21 mouse cellular contexts compared by ENCODE assay signal in the genomic region with DNA sequence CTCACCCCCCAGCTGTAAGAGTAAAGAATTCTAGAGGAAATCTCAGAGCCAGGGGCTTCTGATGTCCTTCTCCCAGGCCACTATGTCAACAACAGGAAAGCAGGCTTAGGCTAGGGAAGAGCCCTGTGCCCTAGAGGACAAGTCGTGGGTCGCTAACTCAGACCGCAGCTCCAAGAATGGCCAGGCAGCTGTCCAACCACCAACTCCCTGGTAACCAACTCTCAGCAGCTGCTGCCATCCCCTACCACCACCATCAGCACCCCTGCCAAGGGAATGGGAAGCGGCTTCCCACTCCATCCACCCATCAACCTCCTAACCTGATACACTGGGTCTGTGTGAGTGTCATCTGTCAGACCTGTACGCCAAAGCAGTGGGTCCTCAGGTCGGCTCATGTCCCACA. TPM values are rescaled to one million over a fixed set of nuclear protein-coding genes. Genes with fewer than 3 reads are reported as not detected.
DNase-seq lines count a peak whose midpoint lies in the region; ATAC-seq and TF ChIP-seq lines count a peak whose summit lies in the region.
"Had no signal": no experiment of that assay in that cellular context is flagged by ENCODE, and none has a peak within 500 bp of the region (broad histone marks: within the 10 kb centered on the region; RNA-seq: fewer than 3 reads in every experiment).

No protein-coding gene starts in this region.

- H3K79me2 ChIP-seq in myocyte (ENCODE audit: control insufficient read depth, insufficient read depth), result no peaks in the 10 kb centered on the region

- TF ChIP-seq CTCF in layer of hippocampus, adult 2 months (conservative IDR thresholded peaks at IDR 0.05), result no peak

- no peak for TF ChIP-seq POLR2A in myocyte (IDR thresholded peaks at IDR 0.05; ENCODE audit: insufficient read length, low read depth)

- H3K9ac ChIP-seq in neural tube, embryonic 13.5 days, result no peak overlapping the region
- H3K9ac ChIP-seq in midbrain, embryonic 14.5 days (replicated peaks; ENCODE audit: low read length), result no peak overlapping the region
- H3K9ac ChIP-seq: hindbrain, embryonic 13.5 days; liver, embryonic 14.5 days had no signal

- no peak overlapping the region for H3K4me3 ChIP-seq in layer of hippocampus, adult 2 months
- H3K4me3 ChIP-seq in neural tube, embryonic 13.5 days, result no peak overlapping the region
- no peak overlapping the region for H3K4me3 ChIP-seq in midbrain, embryonic 14.5 days (replicated peaks; ENCODE audit: low read depth, low read length)
- H3K4me3 ChIP-seq in myocyte, result no peak overlapping the region
- H3K4me3 ChIP-seq: erythroblast, embryonic 14.5 days; hindbrain, embryonic 13.5 days had no signal

- no peak overlapping the region for H3K4me2 ChIP-seq in neural tube, embryonic 13.5 days
- no peak overlapping the region for H3K4me2 ChIP-seq in midbrain, embryonic 14.5 days (ENCODE audit: low read length)
- H3K4me2 ChIP-seq in myocyte (ENCODE audit: low read depth), result no peak overlapping the region
- H3K4me2 ChIP-seq: heart, embryonic 11.5 days; hindbrain, embryonic 13.5 days had no signal

- peaks cover 89% of the 10 kb centered on the region for H3K36me3 ChIP-seq in neural tube, embryonic 13.5 days
- H3K36me3 ChIP-seq in midbrain, embryonic 14.5 days (ENCODE audit: control insufficient read depth, insufficient read depth, low read length), result peaks cover 88% of the 10 kb centered on the region
- H3K36me3 ChIP-seq in myocyte (ENCODE audit: control insufficient read depth, insufficient read depth), result peaks cover 30% of the 10 kb centered on the region

- 79% methylated on average over 6 of the region's 6 CpGs for WGBS in neural tube, embryonic 13.5 days
- 78% methylated on average over 6 of the region's 6 CpGs for WGBS in midbrain, embryonic 14.5 days

- ATAC-seq in neural tube, embryonic 13.5 days (ENCODE audit: low read depth), result no peak
- no peak for ATAC-seq in midbrain, embryonic 14.5 days (ENCODE audit: low FRiP score, low TSS enrichment)
- ATAC-seq: intestine, embryonic 16.5 days had no signal

- H3K27ac ChIP-seq in layer of hippocampus, adult 2 months, result peak overlapping the region; percentile 64; the same call in 1 of the 2 replicates
- 0 out of 2 replicates have a peak overlapping the region, but pooled peaks have one; percentile 9 for H3K27ac ChIP-seq in neural tube, embryonic 13.5 days (replicated peaks)
- 0 out of 2 replicates have a peak overlapping the region, but pooled peaks have one; percentile 20 for H3K27ac ChIP-seq in midbrain, embryonic 14.5 days (replicated peaks; ENCODE audit: low read depth, low read length)
- H3K27ac ChIP-seq: kidney, postnatal 0 days; liver, embryonic 14.5 days; macrophage had no signal

- H3K9me3 ChIP-seq in neural tube, embryonic 13.5 days, result no peaks in the 10 kb centered on the region
- no peaks in the 10 kb centered on the region for H3K9me3 ChIP-seq in midbrain, embryonic 14.5 days (ENCODE audit: control insufficient read depth, low read length)
- H3K9me3 ChIP-seq: hindbrain, embryonic 13.5 days had no signal

- no peak overlapping the region for H3ac ChIP-seq in myocyte (ENCODE audit: control insufficient read depth, insufficient read length)

- H3K27me3 ChIP-seq in neural tube, embryonic 13.5 days, result no peaks in the 10 kb centered on the region
- no peaks in the 10 kb centered on the region for H3K27me3 ChIP-seq in midbrain, embryonic 14.5 days (ENCODE audit: control insufficient read depth, insufficient read depth, low read length)
- H3K27me3 ChIP-seq in myocyte (ENCODE audit: control insufficient read depth, insufficient read depth, insufficient read length), result no peaks in the 10 kb centered on the region
- H3K27me3 ChIP-seq: hindbrain, embryonic 13.5 days had no signal

- DNase-seq in layer of hippocampus, adult 2 months (ENCODE audit: low spot score in 2 of 2), result no peak
- DNase-seq in layer of hippocampus, postnatal 25 days (ENCODE audit: extremely low spot score in 1 of 2, low spot score in 1 of 2), result no peak
- DNase-seq in neural tube, embryonic 10.5 days (ENCODE audit: extremely low spot score, low spot score), result no peak
- no peak for DNase-seq in midbrain, embryonic 14.5 days
- DNase-seq: adrenal gland, postnatal 25 days; cerebellum, adult 18-20 months; gastrocnemius, postnatal 25 days; heart, adult 18-20 months; heart, postnatal 36 days; kidney, adult 8-10 months; liver; lung, adult 2 months had no signal

- no peaks in the 10 kb centered on the region for H3K4me1 ChIP-seq in neural tube, embryonic 13.5 days (replicated peaks)
- H3K4me1 ChIP-seq in midbrain, embryonic 14.5 days (ENCODE audit: control insufficient read depth, insufficient read depth, low read length), result no peaks in the 10 kb centered on the region
- H3K4me1 ChIP-seq: hindbrain, embryonic 13.5 days had no signal

TF ChIP-seq in myocyte, 11 proteins besides CTCF, POLR2A, EP300 and RAD21:
- no peak for TF ChIP-seq TCF12 (IDR thresholded peaks at IDR 0.05; ENCODE audit: insufficient read depth, poor library complexity, severe bottlenecking)
- peak in 2 of 3 experiments; percentile 80 to 88 for TF ChIP-seq MYOD1 (IDR thresholded peaks at IDR 0.05; ENCODE audit: control insufficient read depth in 1 of 3, insufficient read length in 2 of 3, low read depth in 2 of 3)
- TF ChIP-seq E2F4 (IDR thresholded peaks at IDR 0.05; ENCODE audit: insufficient read depth), result no peak
- peak in 2 of 3 experiments; percentile 82 to 91 for TF ChIP-seq MYOG (IDR thresholded peaks at IDR 0.05; ENCODE audit: control insufficient read depth in 1 of 3, insufficient read depth in 1 of 3, insufficient read length in 2 of 3, low read depth in 2 of 3)
- TF ChIP-seq POLR2AphosphoS2 (IDR thresholded peaks at IDR 0.05; ENCODE audit: insufficient read length, low read depth), result peak; percentile 49

RNA-seq across cellular contexts. Expression of a gene that starts 15.7 kb away (rescaled TPM):
- total RNA-seq in layer of hippocampus, adult 2 months (2021), result 10 to 100 TPM; 37.3 to 37.4 TPM
- total RNA-seq in layer of hippocampus, postnatal 25 days (2021), result 10 to 100 TPM; 32.5 to 33.0 TPM
- polyA plus RNA-seq in neural tube, embryonic 13.5 days (2015; fragmentation: Nextera tagmentation; extraction: Ambion mirVana), result 49.6 and 53.5 TPM in 2 replicates
- polyA plus RNA-seq in midbrain, embryonic 14.5 days (2014; fragmentation: Nextera tagmentation; extraction: Ambion mirVana), result 62.9 and 80.2 TPM in 2 replicates
- polyA plus RNA-seq in myocyte (2012; fragmentation: generic; extraction: Trizol), result 21.6 TPM

RNA-seq across cellular contexts. Expression of a gene that starts 24.2 kb away (rescaled TPM):
- total RNA-seq in layer of hippocampus, adult 2 months (2021), result 100 to 1,000 TPM; 171 to 197 TPM
- 100 to 1,000 TPM; 187 to 188 TPM for total RNA-seq in layer of hippocampus, postnatal 25 days (2021)
- polyA plus RNA-seq in neural tube, embryonic 13.5 days (2015; fragmentation: Nextera tagmentation; extraction: Ambion mirVana), result 338 and 380 TPM in 2 replicates
- polyA plus RNA-seq in midbrain, embryonic 14.5 days (2014; fragmentation: Nextera tagmentation; extraction: Ambion mirVana), result 376 and 427 TPM in 2 replicates
- 118 TPM for polyA plus RNA-seq in myocyte (2012; fragmentation: generic; extraction: Trizol)

RNA-seq across cellular contexts. Expression of a gene that starts 44.5 kb away (rescaled TPM):
- 1 to 10 TPM; 1.7 to 2.1 TPM for total RNA-seq in layer of hippocampus, adult 2 months (2021)
- 1 to 10 TPM; 1.2 to 1.9 TPM for total RNA-seq in layer of hippocampus, postnatal 25 days (2021)
- polyA plus RNA-seq in neural tube, embryonic 13.5 days (2015; fragmentation: Nextera tagmentation; extraction: Ambion mirVana), result 1.8 and 2.7 TPM in 2 replicates
- polyA plus RNA-seq in midbrain, embryonic 14.5 days (2014; fragmentation: Nextera tagmentation; extraction: Ambion mirVana), result 1.1 and 1.9 TPM in 2 replicates
- polyA plus RNA-seq in myocyte (2012; fragmentation: generic; extraction: Trizol), result 4.3 TPM

Comparison
In these comparisons a context has a peak if more than half of its experiments do, and no peak if none do; other contexts are left out.
1. H3K27ac ChIP-seq: peak in every context shown above with its lines; median percentile 64 in layer of hippocampus, adult 2 months; 20 in midbrain, embryonic 14.5 days; 9 in neural tube, embryonic 13.5 days.